Mouse (Mus musculus) midbrain, postnatal 0 days (tissue): ENCODE measurements around the gene Cab39. TPM values are rescaled to one million over a fixed set of nuclear protein-coding genes. Genes with fewer than 3 reads are reported as not detected.

Experiments
- ATAC-seq: fragments of 200-750 bp; cut with Nextera tagmentation; 2 replicates; pipeline ENCODE4 v1.8.0; 2017; ENCODE audit warnings: moderate number of reproducible peaks, mild to moderate bottlenecking, moderate TSS enrichment, moderate library complexity; ENCODE audit not compliant: low FRiP score
- DNase-seq: peaks from one replicate; pipeline ENCODE4 v3.0.0-alpha.2; 2015; ENCODE audit warnings: low spot score
- H3K27ac ChIP-seq: fragments of 300-500 bp; sonication (generic); 2 replicates; pipeline ENCODE4 v1.5.1; 2014; ENCODE audit warnings: low read depth, mild to moderate bottlenecking, low read length, mixed read lengths
- H3K27me3 ChIP-seq: fragments of 300-500 bp; sonication (generic); 2 replicates; pipeline ENCODE4 v1.6.1; 2014; ENCODE audit warnings: low read length, control low read depth, mixed read lengths; ENCODE audit not compliant: insufficient read depth
- H3K36me3 ChIP-seq: fragments of 300-500 bp; sonication (generic); 2 replicates; pipeline ENCODE4 v1.6.1; 2014; ENCODE audit warnings: low read length, control low read depth, mixed read lengths; ENCODE audit not compliant: insufficient read depth
- H3K4me1 ChIP-seq: fragments of 300-500 bp; sonication (generic); 2 replicates; pipeline ENCODE4 v1.6.1; 2014; ENCODE audit warnings: mild to moderate bottlenecking, control low read depth, antibody characterized with exemption, low read length, mixed read lengths; ENCODE audit not compliant: insufficient read depth
- H3K4me2 ChIP-seq: fragments of 300-500 bp; sonication (generic); 2 replicates; pipeline ENCODE4 v1.6.1; 2014; ENCODE audit warnings: low read depth, mild to moderate bottlenecking, low read length, mixed read lengths; ENCODE audit not compliant: poor library complexity, severe bottlenecking
- H3K4me3 ChIP-seq: fragments of 300-500 bp; sonication (generic); 2 replicates; pipeline ENCODE4 v1.5.1; 2014; ENCODE audit warnings: low read depth, mild to moderate bottlenecking, low read length, moderate library complexity
- H3K9ac ChIP-seq: fragments of 300-500 bp; sonication (generic); replicated peaks from 2 replicates; pipeline ENCODE4 v1.6.1; 2014; ENCODE audit warnings: mild to moderate bottlenecking, low read length, moderate library complexity, mixed read lengths; ENCODE audit not compliant: poor library complexity, severe bottlenecking
- H3K9me3 ChIP-seq: fragments of 300-500 bp; sonication (generic); 2 replicates; pipeline ENCODE4 v1.6.1; 2016; ENCODE audit warnings: low read length, control low read depth
- CTCF ChIP-seq: IDR thresholded peaks from 2 replicates; pipeline ENCODE4 v1.5.1; 2016; ENCODE audit warnings: antibody characterized with exemption, mild to moderate bottlenecking
- WGBS: fragments of 180-500 bp; shearing (Covaris S2); extraction: QIAGEN DNeasy Blood & Tissue Kit; methylation state at CpG from one replicate; pipeline ENCODE4 v1.1.7; 2014; 5-methylcytosine and 5-hydroxymethylcytosine counted together
- polyA plus RNA-seq: library from polyadenylated mRNA; unstranded; fragments of >200 nt; fragmentation: Nextera tagmentation; extraction: Ambion mirVana; gene quantifications from 2 replicates; pipeline ENCODE4 v1.2.1, GENCODE M21; 2015
- total RNA-seq: library from RNA; depleted of rRNA; stranded (reverse); fragments of >200 nt; gene quantifications from 2 replicates; pipeline ENCODE4 v1.2.3, GENCODE M21; 2014

Cab39 gene
- total and polyA plus RNA-seq, 2 experiments from 2014 or later = 45.9 to 167 TPM

DNA sequence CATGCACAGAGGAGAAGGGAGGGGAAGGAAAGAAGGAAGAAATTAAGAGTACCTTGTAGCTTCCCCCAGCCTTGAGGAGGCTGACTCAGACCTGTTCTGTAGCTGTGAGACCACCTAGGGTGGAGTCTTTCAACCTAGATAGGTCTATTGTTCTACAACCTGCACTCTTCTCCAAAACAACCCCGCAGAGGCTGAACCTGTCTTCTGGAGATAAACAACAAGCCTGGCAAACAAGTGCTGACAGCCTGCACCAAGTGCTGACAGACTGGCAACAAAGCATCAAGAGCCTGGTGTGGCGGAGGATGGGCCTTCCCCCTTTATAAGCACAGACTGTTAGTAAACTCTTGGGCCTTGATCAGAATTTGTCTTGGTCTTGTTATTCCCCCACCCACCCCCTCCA lies 77.3 kb downstream of the Cab39 start:
- Histone ChIP-seq H3K4me3 (no peak overlapping the region), H3K4me2 (no peak overlapping the region), H3K4me1 (no peaks in the 10 kb centered on the region), H3K9me3 (no peaks in the 10 kb centered on the region), H3K27me3 (no peaks in the 10 kb centered on the region), H3K9ac (no peak overlapping the region), H3K36me3 (no peaks in the 10 kb centered on the region), H3K27ac (no peak overlapping the region)
- no peak for ATAC-seq
- no peak for DNase-seq
- 74% methylated on average over 2 of the region's 2 CpGs for WGBS
- no peak for TF ChIP-seq CTCF

DNA sequence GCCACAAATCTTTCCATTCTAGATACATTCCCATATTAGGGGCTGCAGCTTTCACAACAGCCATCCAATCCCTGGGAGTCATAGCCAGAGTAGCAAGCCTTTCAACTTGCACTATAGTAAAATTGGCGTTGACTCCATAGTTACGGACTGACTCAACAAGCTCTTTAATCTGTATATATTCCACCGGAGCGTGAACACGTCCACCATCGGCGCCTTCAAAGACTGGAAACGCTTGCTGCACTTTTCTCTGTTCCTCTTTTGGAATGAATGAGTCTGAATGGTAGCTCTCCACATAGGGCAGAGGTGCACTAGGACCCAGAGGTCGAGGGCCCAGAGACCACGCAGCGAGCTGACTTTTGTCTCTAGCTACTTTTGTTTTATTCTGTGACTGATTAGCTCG lies 88.8 kb downstream of the Cab39 start:
- no peak overlapping the region for H3K4me3 ChIP-seq
- no peak overlapping the region for H3K9ac ChIP-seq
- 90% methylated on average over 12 of the region's 12 CpGs for WGBS
- no peaks in the 10 kb centered on the region for H3K9me3 ChIP-seq
- no peaks in the 10 kb centered on the region for H3K4me1 ChIP-seq
- ATAC-seq (no peak), DNase-seq (no peak)
- no peak overlapping the region for H3K4me2 ChIP-seq
- no peaks in the 10 kb centered on the region for H3K27me3 ChIP-seq
- no peaks in the 10 kb centered on the region for H3K36me3 ChIP-seq
- TF ChIP-seq CTCF = no peak
- H3K27ac ChIP-seq = no peak overlapping the region

DNA sequence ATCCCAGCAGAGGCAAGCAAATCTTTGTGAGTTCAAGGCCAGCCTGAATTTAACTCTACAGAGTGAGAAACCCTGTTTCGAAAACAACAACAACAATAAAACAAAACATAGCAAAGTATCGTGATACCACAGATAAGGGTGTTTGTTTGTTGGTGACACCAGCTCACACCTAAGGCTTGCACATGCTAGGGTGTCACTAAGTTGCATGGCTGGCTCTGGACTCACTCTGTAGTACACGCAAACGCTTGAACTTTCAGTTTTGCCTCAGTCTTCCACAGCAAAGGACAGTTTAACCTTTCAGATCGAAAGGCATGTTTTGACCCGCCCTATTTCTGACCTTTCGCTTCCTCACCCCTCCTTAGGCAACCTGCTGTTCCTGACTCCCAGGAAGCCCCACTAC lies 94.0 kb downstream of the Cab39 start:
- H3K36me3 ChIP-seq = no peaks in the 10 kb centered on the region
- H3K4me2 ChIP-seq = no peak overlapping the region
- no peaks in the 10 kb centered on the region for H3K27me3 ChIP-seq
- H3K9me3 ChIP-seq = no peaks in the 10 kb centered on the region
- H3K9ac ChIP-seq = no peak overlapping the region
- DNase-seq (no peak), ATAC-seq (no peak)
- H3K27ac ChIP-seq = no peak overlapping the region
- no peak for TF ChIP-seq CTCF
- 89% methylated on average over 7 of the region's 7 CpGs for WGBS
- no peak overlapping the region for H3K4me3 ChIP-seq
- no peaks in the 10 kb centered on the region for H3K4me1 ChIP-seq

DNA sequence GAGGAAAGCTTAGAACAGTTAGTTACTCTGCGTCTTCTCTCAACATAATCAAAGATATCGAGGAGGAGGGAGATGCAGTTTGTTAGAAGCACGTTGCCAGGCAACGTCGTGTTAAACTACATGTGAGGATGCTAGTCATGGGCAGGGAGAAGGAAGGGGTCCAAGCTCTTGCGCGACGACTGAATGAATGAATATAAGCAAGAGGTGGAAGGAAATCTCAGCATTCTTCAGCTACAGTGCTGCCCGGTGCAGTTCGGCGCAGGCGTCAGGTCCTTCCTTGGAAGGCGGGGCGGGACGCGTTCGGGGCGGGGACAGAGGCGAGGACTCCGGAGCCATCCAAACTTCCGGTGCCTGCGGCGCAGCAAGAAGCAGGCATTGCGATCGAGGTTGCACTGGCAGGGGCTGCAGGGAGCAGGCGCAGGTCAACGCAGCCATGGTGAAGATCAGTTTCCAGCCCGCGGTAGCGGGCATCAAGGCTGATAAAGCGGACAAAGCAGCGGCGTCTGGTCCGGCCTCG lies 101.0 kb downstream of the Cab39 start, which contains the start of gene Itm2c:
TSS of gene Itm2c (plus strand) at position 51 of the 517 bp plus-strand sequence.
- Histone ChIP-seq H3K36me3 (no peaks in the 10 kb centered on the region), H3K4me2 (peak within 1 kb of the TSS; percentile 86), H3K27me3 (no peaks in the 10 kb centered on the region), H3K4me3 (peak within 1 kb of the TSS; percentile 87), H3K9me3 (no peaks in the 10 kb centered on the region), H3K27ac (peak within 1 kb of the TSS; percentile 93), H3K4me1 (peaks cover 41% of the 10 kb centered on the region), H3K9ac (peak within 1 kb of the TSS; percentile 85)
- WGBS = under 1% methylated on average over 28 of the region's 35 CpGs
- peak; percentile 90 for DNase-seq
- peak; percentile 85 for ATAC-seq
- TF ChIP-seq CTCF = no peak

DNA sequence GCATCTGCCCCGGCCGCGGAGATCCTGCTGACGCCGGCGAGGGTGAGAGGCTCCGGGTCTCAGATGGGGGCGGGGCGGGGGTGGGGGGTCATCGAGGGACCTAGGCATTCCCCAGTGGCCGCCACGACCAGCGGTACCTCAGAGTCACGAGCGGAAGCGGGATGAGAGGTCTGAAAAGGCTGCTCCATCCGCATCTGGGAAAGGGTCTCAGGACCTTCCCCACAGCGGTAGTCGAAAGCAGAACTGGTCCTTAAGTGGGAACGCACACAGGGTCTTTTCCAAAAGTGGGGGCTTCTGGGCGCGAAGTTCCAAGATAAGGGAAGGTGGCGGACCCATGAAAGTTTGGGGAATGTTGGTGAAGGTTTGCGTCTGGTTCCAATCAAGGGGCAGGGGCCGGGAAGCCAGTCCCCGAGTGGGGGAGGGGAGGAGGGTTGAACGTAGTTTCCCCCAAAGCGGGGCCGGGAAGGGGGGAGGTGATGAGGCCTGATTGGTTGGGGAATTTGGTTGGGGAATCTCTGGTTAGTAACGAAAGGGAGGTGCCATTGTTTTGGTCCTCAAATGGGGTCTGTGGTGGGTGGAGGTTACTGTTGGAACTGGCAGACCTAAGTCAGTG lies 101.6 kb downstream of the Cab39 start:
- DNase-seq (peak; percentile 65), ATAC-seq (peak; percentile 39)
- Histone ChIP-seq H3K27ac (peak overlapping the region; percentile 93), H3K4me2 (peak overlapping the region; percentile 86), H3K9ac (peak overlapping the region; percentile 85), H3K4me3 (peak overlapping the region; percentile 87), H3K27me3 (no peaks in the 10 kb centered on the region), H3K36me3 (no peaks in the 10 kb centered on the region), H3K9me3 (no peaks in the 10 kb centered on the region), H3K4me1 (peaks cover 46% of the 10 kb centered on the region)
- no peak for TF ChIP-seq CTCF
- WGBS = 1% methylated on average over 30 of the region's 30 CpGs

DNA sequence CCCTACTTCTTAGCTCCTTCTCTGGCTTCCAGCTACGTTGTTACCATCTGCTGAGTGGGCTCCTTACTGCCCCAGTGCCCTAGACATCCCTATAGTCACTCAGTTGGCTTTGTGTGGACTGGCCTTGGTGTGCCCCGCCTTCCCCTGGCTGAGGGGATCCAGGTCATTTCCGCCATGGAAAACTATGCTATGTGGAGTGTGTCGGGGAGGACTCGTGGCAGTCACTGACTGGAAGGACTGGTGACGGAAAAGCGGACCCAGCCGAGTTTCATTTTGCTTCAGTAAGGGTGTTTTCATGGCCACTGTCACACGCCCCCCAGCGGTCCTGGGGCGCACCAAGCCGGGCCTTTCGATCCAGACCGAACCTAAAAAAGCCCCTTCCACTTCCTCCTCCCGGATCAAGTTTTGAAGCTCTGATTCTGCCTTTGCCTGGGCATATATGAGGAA lies 102.2 kb downstream of the Cab39 start:
- Histone ChIP-seq H3K27ac (peak overlapping the region; percentile 93), H3K9ac (peak overlapping the region; percentile 85), H3K4me2 (peak overlapping the region; percentile 86), H3K4me3 (peak overlapping the region; percentile 87), H3K9me3 (no peaks in the 10 kb centered on the region), H3K27me3 (no peaks in the 10 kb centered on the region), H3K4me1 (peaks cover 47% of the 10 kb centered on the region), H3K36me3 (no peaks in the 10 kb centered on the region)
- WGBS = 1% methylated on average over 15 of the region's 15 CpGs
- ATAC-seq (peak; percentile 45), DNase-seq (peak; percentile 71)
- TF ChIP-seq CTCF = peak; percentile 66
